Mouse (Mus musculus) erythroid progenitor cell, adult 5-6 weeks (primary cell): ENCODE results near the gene Dnah12. TPM values are rescaled to one million over a fixed set of nuclear protein-coding genes. Genes with fewer than 3 reads are reported as not detected.
"Not testable (repeated sequence)": the region's sequence is repeated elsewhere in the genome, so short reads cannot be mapped to it uniquely, and the experiment has no call there.

ENCODE experiments used
- ATAC-seq: replicated peaks from 2 replicates; pipeline ENCODE4 v1.8.0; 2016; ENCODE audit warnings: moderate number of reproducible peaks, mild to moderate bottlenecking, moderate TSS enrichment, inconsistent platforms; ENCODE audit not compliant: poor library complexity, low FRiP score, severe bottlenecking
- total RNA-seq, 2 experiments: library from RNA; stranded (forward) in 1 of 2; stranded (reverse) in 1 of 2; fragments of 150-400 nt in 1 of 2; fragments of 186-747, 209-891 nt in 1 of 2; gene quantifications; 2 replicates each; pipeline versions ENCODE4 v1.2.3 to v1.2.4; 2015 to 2017; ENCODE audit warnings: low replicate concordance in 2 of 2

Dnah12 gene
- total RNA-seq, 2 experiments from 2014 or later, result not detected

DNA sequence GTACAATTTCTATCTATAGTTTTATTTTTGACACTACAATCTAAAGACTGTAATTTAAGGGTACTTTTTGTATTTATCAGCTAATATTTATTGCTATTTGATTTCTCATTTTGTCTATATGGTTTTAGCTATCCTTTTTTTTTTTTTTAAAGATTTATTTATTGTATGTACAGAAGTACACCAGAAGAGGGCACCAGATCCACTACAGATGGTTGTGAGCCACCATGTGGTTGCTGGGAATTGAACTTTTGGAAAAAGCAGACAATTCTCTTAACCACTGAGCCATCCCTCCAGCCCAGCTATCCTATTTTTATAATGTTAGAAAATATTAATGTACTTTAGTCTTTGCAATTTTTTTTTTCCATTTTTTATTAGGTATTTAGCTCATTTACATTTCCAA is 4.8 kb downstream of the Dnah12 start:
- ATAC-seq, result no peak

DNA sequence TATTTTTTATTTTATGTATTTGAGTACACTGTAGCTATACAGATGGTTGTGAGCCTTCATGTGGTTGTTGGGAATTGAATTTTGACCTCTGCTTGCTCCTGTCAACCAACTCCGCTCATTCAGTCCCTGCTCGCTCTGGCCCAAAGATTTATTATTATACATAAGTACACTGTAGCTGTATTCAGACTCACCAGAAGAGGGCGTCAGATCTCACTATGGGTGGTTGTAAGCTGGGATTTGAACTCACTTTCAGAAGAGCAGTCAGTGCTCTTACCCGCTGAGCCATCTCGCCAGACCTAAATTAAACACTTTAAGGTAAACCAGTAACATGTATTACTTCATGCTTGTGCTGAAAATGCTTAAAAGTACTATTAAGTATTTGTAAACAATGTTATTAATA is 12.2 kb downstream of the Dnah12 start:
- not testable (repeated sequence) for ATAC-seq

DNA sequence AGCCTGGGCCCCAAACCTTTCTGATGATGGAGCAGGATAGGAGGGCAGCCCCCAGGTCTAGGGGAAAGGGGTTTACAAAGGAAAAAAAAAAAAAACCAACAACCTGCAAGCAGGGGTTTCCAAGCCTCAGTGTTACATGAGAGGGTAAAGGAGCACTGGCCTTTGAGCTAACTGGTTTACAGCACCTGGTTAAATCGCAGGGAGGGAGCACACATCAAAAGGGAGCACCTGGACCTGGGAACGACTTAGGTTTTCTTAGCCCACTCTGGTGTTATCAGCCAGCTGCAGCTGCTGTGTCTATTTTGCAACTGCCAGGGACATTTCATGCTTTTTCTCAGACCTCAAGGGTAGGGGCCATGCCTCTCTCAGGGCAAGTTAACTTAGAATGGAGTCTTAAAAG is 26.6 kb downstream of the Dnah12 start:
- ATAC-seq, result not testable (repeated sequence)

DNA sequence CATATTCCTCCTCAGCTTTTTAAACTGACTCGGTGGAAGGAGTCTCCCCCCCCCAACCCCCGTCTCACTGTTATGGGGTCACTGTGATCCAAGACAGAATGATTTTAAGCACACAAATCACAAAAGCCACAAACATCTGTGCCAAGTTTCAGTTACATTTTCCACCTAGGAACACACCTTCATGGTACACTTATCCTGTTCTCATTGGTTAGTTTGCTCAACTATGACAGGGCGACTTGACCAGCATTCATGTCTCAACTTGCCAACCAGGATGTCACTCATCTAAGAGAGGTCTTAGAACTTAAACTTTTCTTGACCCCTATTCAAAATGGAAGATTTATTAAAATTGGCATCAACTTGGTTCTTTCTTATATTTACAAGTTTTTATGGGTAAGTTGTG is 31.8 kb downstream of the Dnah12 start:
- ATAC-seq, result no peak

DNA sequence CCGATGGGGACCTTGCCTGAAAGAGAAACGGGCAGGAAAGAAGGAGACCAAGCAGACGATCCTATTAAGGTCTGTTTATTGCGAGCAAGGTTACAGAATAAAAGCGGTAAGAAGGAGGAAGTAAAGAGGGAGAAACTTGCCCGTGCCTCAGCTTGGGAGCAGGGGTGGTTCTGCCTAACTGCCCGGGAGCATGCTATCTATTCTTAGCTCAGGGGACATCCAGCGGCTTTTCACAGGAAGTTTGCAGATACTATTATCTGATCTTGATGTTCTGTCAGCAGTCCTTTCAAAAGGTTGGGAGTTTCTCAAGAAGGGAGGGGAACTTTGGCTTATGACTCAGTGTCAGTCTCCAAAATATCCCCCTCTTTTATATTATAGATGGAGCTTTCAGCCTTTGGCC is 65.5 kb downstream of the Dnah12 start:
- ATAC-seq, result no peak

DNA sequence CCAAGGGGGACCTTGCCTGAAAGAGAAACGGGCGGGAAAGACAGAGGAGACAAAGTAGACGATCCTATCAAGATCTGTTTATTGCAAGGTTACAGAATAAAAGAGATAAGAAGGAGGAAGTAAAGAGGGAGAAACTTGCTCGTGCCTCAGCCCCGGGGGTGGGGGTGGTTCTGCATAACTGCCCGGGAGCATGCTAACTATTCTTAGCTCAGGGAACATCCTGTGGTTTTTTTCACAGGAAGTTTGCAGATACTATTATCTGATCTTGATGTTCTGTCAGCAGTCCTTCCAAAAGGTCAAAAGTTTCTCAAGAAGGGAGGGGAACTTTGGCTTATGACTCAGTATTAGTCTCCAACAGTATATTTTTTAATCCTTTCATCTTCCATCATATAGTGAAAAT is 71.8 kb downstream of the Dnah12 start:
- ATAC-seq, result no peak

DNA sequence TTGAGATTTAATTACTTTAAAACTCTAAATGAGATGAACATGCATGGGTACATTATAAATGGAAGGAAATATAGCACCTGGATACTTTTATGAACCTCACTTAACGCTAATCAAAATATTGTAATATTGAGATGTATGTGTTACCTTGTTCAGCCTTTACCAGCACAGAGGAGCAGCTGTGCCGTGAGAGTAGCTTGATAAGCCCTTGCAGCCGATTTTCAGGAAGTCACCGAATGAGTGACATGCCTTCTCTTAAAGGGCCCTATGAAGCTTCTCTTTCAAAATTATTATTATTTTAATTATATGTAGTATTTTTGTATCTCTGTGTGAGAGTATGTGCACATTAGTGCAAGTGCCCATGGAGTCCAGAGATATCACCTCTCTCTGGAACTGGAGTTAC is 75.1 kb downstream of the Dnah12 start:
- ATAC-seq, result no peak

DNA sequence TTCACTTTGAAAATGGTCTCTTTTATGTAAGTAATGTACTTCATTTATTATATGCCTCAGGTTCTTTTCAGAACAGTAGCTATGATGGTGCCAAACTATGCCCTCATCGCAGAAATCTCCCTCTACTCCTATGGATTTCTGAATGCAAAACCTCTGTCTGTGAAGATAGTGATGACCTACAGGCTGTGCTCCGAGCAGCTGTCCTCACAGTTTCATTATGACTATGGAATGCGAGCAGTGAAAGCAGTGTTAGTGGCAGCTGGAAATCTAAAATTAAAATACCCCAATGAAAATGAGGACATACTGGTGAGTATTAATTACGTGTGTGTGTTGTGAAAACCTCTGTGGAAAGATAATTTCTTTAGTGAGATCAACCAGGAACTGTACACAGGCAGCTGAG is 80.5 kb downstream of the Dnah12 start:
- ATAC-seq, result no peak

DNA sequence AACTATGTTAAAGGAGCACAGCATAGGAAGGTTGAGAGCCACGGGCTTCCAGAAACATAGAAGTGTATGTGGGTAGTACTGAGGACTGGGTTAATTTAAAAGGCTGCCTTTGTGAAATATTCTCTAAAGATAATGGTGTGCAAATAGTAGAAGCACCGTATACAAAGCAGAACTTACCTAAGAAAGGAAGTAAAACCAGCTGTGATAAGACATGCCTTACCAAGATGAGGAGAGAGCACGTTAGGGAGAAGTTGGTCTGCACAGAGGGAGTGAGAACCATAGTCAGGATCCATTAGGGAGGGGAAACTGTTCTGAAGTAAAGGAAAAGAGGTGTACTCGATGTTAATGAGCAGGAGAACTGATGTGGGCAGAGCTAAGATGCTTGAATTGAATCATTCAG is 90.7 kb downstream of the Dnah12 start:
- ATAC-seq, result no peak

DNA sequence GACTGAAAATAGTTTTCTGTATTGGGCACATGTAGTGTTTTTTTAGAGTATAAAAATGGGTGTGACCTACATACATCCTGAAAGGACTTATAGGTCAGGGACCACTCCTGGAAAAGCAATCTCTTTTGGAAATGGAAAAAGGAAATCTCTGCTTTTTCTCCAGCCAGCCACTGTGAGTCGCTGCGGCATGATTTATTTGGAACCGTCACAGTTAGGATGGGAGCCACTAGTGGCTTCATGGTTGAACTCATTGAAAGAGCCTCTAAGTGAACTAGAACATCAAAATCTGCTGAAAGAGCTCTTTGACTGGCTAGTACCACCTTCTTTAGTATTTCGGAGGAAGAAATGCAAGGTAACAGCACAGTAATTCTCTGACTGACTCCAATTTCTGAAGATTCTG is 92.6 kb downstream of the Dnah12 start:
- no peak for ATAC-seq

DNA sequence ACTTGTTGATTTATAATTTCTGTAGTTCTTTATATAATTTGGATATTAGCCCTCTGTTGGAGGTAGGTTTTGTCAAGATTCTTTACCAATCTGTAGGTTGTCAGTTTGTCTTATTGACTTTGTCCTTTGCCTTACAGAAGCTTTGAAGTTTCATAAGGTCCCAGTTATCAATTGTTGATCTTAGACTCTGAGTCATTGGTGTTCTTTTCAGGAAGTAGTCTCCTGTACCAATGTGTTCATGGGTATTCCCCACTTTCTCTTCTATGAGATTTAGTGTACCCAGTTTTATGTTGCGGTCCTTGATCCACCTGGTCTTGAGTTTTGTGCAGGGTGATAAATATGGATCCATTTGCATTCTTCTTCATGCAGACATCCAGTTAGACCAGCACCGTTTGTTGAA is 101.4 kb downstream of the Dnah12 start:
- no peak for ATAC-seq

DNA sequence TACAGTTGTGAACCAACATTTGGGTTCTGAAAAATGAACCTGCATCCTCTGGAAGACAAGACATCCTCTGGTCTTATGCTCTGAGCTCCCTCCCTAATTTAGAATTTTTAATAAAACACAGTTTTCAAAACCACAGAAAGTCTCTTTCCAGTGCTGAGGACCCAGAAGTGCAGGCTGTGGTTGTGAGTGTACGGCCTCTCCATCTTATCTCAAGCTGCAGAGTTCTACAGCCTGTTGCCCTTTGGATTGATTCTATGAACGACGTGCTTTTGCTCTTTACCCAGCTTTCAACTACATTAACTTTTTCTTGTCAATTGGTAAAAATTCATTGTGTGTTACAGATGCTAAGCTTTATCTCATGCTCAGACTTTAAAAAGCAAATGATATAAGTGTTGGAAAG is 105.3 kb downstream of the Dnah12 start:
- no peak for ATAC-seq

DNA sequence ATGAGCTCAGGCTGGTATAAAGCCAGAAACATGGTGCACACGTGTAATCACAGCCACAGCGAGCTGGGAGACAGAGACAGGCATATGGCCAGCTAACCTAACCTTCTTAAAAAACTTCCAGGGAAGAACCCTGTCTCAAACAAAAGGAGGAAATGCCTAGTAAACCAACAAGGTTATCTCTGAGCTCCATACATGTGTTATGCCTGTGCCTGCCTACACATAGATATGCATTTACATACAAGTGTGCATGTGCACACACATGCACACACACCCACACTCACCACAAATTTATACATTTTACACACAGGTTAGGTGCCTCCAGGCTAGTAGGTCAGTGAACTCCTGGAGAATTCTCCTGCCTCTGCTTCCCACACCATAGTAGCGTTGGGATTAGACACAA is 106.2 kb downstream of the Dnah12 start:
- ATAC-seq, result no peak

DNA sequence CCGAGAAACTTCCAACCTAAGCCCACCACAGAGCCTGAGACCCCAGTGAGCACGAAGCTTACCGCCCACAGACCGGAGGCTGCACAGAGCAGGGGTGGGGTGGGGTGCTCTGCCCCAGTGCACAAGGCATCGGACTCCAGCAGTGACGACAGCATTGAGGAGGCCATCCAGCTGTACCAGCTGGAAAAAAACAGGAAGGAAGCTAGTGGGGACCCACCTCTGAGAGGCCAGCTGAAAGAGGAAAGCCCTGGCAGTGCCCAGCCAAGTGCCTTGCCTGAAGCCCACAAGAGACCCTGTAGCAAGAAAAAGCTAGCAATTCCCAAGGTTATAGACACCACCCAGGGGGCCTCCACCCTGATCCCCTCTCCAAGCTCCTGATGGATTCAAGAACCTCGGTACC is 112.4 kb downstream of the Dnah12 start:
- no peak for ATAC-seq

DNA sequence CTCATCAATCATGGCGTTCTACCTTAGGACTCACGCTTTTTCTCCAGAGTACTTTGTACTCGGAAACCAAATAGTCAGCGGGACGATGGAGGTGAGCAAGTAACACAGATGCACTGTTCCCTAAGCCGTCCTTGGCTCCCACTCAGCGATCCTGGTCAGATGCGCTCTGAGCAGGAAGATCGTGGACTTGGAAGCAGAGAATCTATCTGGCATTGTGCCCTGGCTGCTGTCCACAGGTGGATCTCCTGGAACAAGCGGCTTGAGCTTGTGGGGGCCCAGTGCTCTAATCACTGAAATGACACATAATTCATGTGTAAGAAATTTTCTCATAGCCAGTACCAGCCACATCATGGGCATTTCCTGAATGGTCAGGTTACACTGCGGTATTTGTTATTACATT is 119.7 kb downstream of the Dnah12 start:
- no peak for ATAC-seq

DNA sequence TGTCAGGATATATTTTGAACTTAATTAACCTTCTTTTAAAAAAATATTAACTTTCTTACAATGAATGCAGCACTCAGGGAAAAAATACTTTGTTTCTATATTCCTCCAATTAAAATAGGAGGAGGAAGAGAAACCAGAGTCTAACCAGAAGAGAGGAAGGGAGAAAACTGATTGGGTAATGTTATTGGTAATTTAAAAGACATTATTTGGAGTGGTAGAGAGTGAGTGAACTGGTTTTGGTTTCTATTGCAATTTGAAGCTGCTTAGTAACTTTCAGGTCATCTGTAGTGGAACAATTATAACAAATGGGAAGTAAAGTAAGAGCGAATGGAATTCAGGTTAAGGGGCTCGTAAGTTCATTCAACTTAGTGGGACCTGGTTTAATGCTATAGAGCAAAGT is 120.8 kb downstream of the Dnah12 start:
- no peak for ATAC-seq

DNA sequence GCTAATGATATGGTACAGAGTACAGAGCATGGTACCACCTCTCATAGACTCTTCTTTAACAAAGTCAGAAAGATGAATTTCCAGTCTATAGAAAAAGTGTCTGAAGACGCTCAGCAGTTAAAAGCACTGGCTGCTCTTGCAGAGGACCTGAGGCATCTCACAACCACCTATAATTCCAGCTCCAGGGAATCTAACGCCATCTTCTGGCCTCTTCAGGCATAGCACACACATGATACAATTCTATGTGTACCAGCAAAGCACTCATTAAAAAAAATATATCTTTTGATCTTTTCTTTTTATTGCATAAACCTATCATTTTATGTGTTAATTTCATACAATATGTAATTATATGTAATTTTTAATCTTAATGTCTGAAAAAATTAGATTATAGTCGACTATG is 121.8 kb downstream of the Dnah12 start:
- no peak for ATAC-seq

DNA sequence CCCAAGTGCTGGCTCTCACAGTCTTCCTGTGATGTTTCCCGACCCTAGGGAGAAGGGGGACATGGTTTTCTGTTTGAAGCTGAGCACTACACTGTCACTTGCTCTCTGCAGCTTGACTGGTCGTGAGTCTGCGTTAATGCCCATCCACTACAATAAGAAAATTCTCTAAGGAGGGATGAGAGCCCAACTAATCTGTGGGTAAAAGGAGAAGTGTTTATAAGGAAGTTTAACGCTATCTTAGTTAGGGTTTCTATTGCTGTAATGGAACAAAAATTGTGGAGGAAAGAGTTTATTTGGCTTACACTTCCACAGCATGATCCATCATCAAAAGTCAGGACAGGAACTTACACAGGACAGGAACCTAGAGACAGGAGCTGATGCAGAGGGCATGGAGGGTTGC is 123.7 kb downstream of the Dnah12 start:
- ATAC-seq, result no peak

DNA sequence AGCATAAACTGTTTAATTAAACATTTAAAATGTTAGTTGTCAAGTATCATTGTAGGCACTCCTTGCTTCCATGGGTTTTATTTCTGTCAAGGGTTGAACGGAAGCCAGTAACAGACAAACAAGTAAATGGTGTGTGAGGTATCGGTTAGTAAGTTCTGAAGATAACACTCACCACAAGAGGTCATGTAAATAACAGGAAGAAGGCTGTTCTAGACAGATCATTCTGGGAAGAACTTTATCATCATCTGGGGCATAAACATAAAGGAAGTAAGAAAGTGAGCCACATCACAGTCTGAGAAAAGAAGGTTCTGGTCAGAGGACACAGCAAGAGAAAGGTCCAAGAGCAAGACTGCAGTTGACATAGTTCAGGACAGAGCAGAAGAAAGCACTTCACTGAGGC is 132.9 kb downstream of the Dnah12 start:
- ATAC-seq, result no peak

DNA sequence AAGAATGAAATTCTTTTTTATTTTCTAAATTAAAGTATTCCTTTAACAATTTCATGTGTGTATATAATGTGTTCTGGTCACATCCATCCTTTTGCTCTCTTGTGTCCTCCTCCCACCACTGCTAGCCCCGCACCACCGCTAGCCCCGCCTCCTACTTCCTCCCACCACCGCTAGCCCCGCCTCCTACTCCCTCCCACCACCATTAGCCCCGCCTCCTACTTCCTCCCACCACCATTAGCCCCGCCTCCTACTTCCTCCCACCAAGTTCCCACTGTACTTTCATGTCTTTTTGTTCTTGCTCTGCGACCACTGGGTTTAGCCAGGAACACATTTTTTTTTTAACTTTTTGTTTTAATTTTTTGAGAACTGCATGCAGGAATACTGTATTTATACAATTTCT is 160.0 kb downstream of the Dnah12 start:
- no peak for ATAC-seq

DNA sequence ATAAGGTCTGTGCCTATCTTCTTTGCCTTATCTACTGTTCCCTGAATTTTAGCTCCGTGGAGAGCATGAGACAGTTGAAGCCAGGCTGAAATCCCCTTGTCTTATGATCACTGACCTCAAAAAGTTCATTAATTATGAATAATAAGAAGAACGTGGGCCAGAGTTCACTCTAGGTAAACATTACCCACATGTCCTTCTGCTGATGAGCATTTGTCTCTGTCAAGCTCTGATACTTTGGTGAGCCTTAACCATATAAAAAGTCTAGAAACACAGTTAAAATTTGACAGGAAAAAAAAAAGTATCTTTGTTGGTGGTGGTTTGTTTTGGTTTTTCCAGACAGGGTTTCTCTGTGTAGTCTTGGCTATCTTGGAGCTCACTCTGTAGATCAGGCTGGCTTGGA is 161.0 kb downstream of the Dnah12 start:
- ATAC-seq, result no peak

DNA sequence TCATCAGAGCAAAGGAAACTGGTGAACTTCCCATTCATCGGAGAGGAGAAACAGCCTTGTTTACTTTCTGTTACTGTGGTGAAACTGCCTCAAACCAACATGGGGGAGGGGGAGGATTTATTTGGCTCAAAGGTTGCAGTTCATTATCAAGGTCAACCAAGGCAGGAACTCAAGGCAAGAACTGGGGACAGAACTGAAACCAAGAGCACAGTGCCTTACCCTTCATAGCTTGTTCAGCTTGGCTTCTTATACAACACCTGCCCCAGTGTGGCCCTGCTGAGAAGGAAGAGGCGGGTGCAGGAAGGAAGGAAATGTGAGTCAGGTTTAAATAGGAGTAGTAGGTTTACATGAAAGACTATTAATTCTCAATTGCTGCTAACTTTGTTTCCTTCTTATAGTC is 165.3 kb downstream of the Dnah12 start:
- no peak for ATAC-seq

DNA sequence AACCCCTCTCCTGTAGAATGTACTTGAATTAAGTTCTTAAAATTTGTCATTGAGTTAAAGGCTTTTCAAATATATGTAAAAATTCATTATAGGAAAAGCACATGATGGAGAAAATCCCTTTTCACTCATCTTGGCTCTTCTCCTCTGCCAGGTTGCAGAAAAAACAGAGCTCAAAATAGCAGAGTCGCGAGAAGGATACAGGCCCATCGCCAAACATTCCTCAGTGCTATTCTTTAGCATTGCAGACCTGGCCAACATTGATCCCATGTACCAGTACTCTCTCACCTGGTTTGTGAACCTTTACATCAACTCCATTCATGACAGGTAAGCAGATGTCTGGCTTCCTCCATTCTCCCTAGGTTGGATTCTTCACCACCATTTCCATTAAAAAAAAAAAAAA is 165.9 kb downstream of the Dnah12 start:
- no peak for ATAC-seq
